Mouse (Mus musculus): Measurements from ENCODE around the gene Eng. TPM values are rescaled to one million over a fixed set of nuclear protein-coding genes. Genes with fewer than 3 reads are reported as not detected.

The Eng gene
- polyA plus RNA-seq, 1 experiment: 1.1 TPM

DNA sequence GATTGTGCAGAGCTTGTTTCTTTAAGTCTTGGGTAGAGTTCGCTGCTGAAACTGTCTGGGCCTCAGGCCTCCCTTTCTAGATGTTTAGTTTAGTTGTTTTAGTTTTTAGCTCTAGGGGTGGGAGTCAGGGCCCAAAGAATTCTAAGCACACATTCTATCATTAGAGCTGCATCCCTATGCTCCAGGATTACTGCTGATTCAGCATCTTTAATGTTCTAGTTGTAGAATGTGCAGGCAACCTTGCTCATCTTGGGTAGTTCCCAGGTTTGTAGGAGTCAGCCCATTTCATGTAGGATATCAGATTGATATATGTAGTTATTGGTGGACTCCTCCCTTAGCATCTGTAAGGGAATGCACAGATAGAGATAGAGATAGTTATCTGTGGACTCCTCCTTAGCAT is 29.3 kb upstream of the Eng start:
- Histone ChIP-seq H3K36me3 (ENCODE audit: control insufficient read depth, insufficient read depth) (peaks cover 62% of the 10 kb centered on the region), H3ac (ENCODE audit: control insufficient read depth, insufficient read length, low read depth) (no peak overlapping the region), H3K27me3 (ENCODE audit: control insufficient read depth, insufficient read depth, insufficient read length) (no peaks in the 10 kb centered on the region), H3K79me2 (ENCODE audit: control insufficient read depth, insufficient read depth) (peaks cover 4% of the 10 kb centered on the region), H3K4me3 (ENCODE audit: insufficient read depth, poor library complexity, severe bottlenecking) (no peak overlapping the region), H3K79me3 (ENCODE audit: low read depth) (peaks cover 1% of the 10 kb centered on the region)
- TF ChIP-seq MYOG (IDR thresholded peaks at IDR 0.05; ENCODE audit: control insufficient read depth, extremely low read depth, insufficient read length) (no peak), MYOD1 (IDR thresholded peaks at IDR 0.05; ENCODE audit: control insufficient read depth, insufficient read length, low read depth) (no peak)

DNA sequence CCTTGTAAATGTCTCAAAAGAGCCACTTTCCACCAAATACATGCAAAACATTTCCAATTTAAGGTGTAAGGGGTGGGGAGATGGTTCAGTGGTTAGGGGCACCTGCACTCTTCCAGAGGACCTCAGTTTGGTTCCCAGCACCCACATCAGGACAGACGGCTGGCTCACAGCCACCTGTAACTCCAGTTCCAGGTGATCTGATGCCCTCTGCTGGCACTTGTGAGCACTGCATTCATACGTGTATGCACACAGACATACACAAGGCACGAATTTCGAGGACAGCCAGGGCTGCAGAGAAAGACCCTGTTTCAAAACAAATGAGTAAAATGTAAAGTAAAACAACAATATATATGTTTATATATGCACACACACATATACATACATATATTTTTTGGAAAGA is 28.8 kb upstream of the Eng start:
- Histone ChIP-seq H3K27me3 (ENCODE audit: control insufficient read depth, insufficient read depth, insufficient read length) (no peaks in the 10 kb centered on the region), H3K4me3 (ENCODE audit: insufficient read depth, poor library complexity, severe bottlenecking) (no peak overlapping the region), H3K36me3 (ENCODE audit: control insufficient read depth, insufficient read depth) (peaks cover 57% of the 10 kb centered on the region), H3K79me3 (ENCODE audit: low read depth) (no peaks in the 10 kb centered on the region), H3K79me2 (ENCODE audit: control insufficient read depth, insufficient read depth) (no peaks in the 10 kb centered on the region), H3ac (ENCODE audit: control insufficient read depth, insufficient read length, low read depth) (no peak overlapping the region)
- no peak for TF ChIP-seq MYOD1 (IDR thresholded peaks at IDR 0.05; ENCODE audit: control insufficient read depth, insufficient read length, low read depth)

DNA sequence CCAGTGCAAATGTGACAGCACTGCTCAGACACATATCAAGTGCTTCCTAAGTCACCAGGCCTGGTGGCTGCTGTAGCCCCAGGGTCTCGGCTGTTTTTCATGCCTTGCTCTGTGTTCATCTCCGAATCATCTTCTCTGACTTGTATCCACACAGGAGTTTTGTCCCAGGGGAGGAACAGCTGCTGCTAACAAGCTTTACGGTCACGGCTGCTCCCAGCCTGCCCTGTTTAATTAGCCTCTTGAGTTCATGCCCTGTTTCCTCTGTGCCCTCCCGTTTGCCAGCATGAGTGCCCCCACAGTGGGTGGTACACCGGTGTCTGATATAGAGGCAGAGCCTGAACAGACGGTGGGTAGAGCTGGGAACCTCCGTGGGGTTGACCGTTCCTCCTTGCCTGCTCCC is 28.3 kb upstream of the Eng start:
- Histone ChIP-seq H3K79me3 (ENCODE audit: low read depth) (no peaks in the 10 kb centered on the region), H3K4me3 (ENCODE audit: insufficient read depth, poor library complexity, severe bottlenecking) (no peak overlapping the region), H3K27me3 (ENCODE audit: control insufficient read depth, insufficient read depth, insufficient read length) (no peaks in the 10 kb centered on the region), H3K36me3 (ENCODE audit: control insufficient read depth, insufficient read depth) (peaks cover 53% of the 10 kb centered on the region), H3K79me2 (ENCODE audit: control insufficient read depth, insufficient read depth) (no peaks in the 10 kb centered on the region), H3ac (ENCODE audit: control insufficient read depth, insufficient read length, low read depth) (no peak overlapping the region)
- TF ChIP-seq USF1 (IDR thresholded peaks at IDR 0.05; ENCODE audit: low read depth) (no peak), MYOD1 (IDR thresholded peaks at IDR 0.05; ENCODE audit: control insufficient read depth, insufficient read length, low read depth) (peak; percentile 31)

DNA sequence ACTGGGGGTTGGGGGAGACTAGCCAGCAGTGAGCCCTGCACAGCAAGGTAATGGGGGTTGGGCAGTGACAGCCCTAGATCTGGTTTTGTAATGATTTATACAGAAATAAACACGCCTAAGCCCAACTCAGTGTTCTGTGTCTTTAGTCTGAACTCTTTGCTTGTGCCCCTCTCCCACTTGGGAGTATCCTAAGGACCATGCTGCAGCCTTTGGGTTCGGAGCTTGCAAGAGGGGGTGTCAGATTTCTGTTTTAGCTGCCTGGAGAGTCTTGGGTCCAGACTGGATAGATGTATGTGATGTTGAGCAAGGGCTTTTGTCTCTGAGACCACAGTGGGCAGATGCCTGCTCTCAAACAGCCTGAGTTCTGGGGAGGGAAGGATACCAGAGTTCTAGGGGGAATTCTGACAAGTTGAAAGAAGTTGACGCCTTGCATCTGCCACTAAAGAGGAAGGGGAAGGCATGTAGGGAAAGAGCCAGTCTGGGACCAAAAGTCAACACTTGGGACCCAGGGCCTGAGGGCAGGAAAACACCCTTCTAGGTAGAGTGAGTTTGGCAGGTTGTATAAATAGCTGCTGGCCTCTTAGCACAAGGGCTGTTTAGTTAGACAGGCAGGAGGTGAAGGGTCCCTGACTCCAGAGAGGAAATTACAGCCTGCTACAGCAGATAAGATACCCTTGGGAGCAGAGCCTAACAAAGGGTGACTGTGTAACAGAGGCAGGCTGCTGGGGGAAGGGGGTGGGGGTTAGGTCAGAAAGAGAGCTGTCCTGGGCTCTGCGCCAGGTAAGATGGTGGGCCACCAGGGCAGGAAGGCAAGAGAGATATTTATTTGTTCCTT is 25.5 kb upstream of the Eng start:
- H3K27me3 ChIP-seq (ENCODE audit: control insufficient read depth, insufficient read depth, insufficient read length): no peaks in the 10 kb centered on the region
- TF ChIP-seq CTCF (IDR thresholded peaks at IDR 0.05; ENCODE audit: control insufficient read depth, insufficient read depth, insufficient read length): no peak
- TF ChIP-seq MYOD1 (IDR thresholded peaks at IDR 0.05; ENCODE audit: control insufficient read depth, insufficient read length, low read depth): no peak
- peak; percentile 6 for TF ChIP-seq CEBPB (IDR thresholded peaks at IDR 0.05; ENCODE audit: low read depth)
- no peaks in the 10 kb centered on the region for H3K79me2 ChIP-seq (ENCODE audit: control insufficient read depth, insufficient read depth)
- H3K4me3 ChIP-seq (ENCODE audit: insufficient read depth, poor library complexity, severe bottlenecking): no peak overlapping the region
- H3K36me3 ChIP-seq (ENCODE audit: control insufficient read depth, insufficient read depth): peaks cover 28% of the 10 kb centered on the region
- no peaks in the 10 kb centered on the region for H3K79me3 ChIP-seq (ENCODE audit: low read depth)
- H3ac ChIP-seq (ENCODE audit: control insufficient read depth, insufficient read length, low read depth): peak overlapping the region; percentile 13

DNA sequence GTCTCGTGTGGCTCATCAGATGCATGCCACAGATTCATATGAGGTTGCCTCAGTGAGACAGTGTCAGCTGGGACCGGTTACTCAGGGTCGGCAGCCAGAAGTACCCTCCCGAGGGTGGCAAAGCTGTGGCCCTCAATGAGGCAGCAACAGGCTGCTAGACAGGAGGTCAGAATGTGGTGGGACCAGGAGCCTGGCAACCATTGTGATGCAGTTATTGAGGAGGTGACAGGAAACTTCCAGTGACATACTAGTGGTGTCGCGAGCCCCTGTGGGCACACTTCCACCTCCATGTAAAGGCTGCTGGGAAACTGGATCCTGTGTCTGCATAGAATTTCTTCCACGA is 24.9 kb upstream of the Eng start, which contains the start of gene Ak1:
Ak1 (plus strand) TSS at position 242 of the 343 bp plus-strand sequence.
- no peaks in the 10 kb centered on the region for H3K79me3 ChIP-seq (ENCODE audit: low read depth)
- H3K79me2 ChIP-seq (ENCODE audit: control insufficient read depth, insufficient read depth): no peaks in the 10 kb centered on the region
- H3K27me3 ChIP-seq (ENCODE audit: control insufficient read depth, insufficient read depth, insufficient read length): no peaks in the 10 kb centered on the region
- peak within 1 kb of the TSS; percentile 13 for H3ac ChIP-seq (ENCODE audit: control insufficient read depth, insufficient read length, low read depth)
- TF ChIP-seq MYOD1 (IDR thresholded peaks at IDR 0.05; ENCODE audit: control insufficient read depth, insufficient read length, low read depth) (no peak), CEBPB (IDR thresholded peaks at IDR 0.05; ENCODE audit: low read depth) (no peak), MAX (IDR thresholded peaks at IDR 0.05) (no peak), FOSL1 (IDR thresholded peaks at IDR 0.05; ENCODE audit: insufficient read depth, low read length, poor library complexity, severe bottlenecking) (no peak), MYOG (IDR thresholded peaks at IDR 0.05; ENCODE audit: control insufficient read depth, extremely low read depth, insufficient read length) (no peak), USF1 (IDR thresholded peaks at IDR 0.05; ENCODE audit: low read depth) (no peak), CTCF (IDR thresholded peaks at IDR 0.05; ENCODE audit: control insufficient read depth, insufficient read depth, insufficient read length) (no peak)
- H3K4me3 ChIP-seq (ENCODE audit: insufficient read depth, poor library complexity, severe bottlenecking): no peak within 1 kb of the TSS
- peaks cover 22% of the 10 kb centered on the region for H3K36me3 ChIP-seq (ENCODE audit: control insufficient read depth, insufficient read depth)

DNA sequence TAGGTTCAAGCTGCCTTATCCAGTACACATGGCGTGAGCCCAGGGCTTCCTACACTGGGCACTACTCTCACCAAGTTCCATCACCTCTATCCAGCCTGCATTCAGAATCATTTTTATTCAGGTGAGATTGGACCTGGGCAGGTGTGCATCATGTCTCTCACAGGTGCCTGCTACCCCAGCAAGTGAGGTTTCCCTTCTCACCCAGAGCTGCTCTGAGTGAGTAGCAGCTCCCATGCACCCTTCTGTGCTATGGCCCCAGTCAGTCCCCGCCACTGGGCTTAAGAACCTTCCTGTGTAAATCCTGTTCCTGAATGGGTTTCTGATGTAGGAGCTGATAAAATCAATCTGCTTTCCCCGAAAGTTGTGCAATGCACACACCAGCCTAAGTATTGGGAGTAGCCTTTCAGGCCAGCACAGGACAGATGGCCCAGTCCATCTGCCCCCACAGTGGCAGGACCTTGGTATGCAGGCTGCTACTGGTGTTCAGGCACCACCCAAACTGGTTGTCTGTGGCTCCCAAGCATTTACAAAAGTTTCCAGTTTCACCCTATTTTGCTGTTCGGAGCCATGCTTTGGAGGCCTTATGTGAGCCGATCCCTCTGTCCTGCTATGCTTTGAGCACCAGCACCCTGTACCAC is 22.2 kb upstream of the Eng start:
- H3K79me2 ChIP-seq (ENCODE audit: control insufficient read depth, insufficient read depth): peaks cover 6% of the 10 kb centered on the region
- H3K36me3 ChIP-seq (ENCODE audit: control insufficient read depth, insufficient read depth): no peaks in the 10 kb centered on the region
- peak; percentile 47 for TF ChIP-seq CEBPB (IDR thresholded peaks at IDR 0.05; ENCODE audit: low read depth)
- no peak for TF ChIP-seq CTCF (IDR thresholded peaks at IDR 0.05; ENCODE audit: control insufficient read depth, insufficient read depth, insufficient read length)
- H3K27me3 ChIP-seq (ENCODE audit: control insufficient read depth, insufficient read depth, insufficient read length): no peaks in the 10 kb centered on the region
- H3K4me3 ChIP-seq (ENCODE audit: insufficient read depth, poor library complexity, severe bottlenecking): no peak overlapping the region
- H3K79me3 ChIP-seq (ENCODE audit: low read depth): no peaks in the 10 kb centered on the region
- no peak overlapping the region for H3ac ChIP-seq (ENCODE audit: control insufficient read depth, insufficient read length, low read depth)

Measured in C2C12 (cell line).